Mouse (Mus musculus): ENCODE measurements around the gene BC004004. TPM values are rescaled to one million over a fixed set of nuclear protein-coding genes. Genes with fewer than 3 reads are reported as not detected.
"Not testable (repeated sequence)": the region's sequence is repeated elsewhere in the genome, so short reads cannot be mapped to it uniquely, and the experiment has no call there.

Gene BC004004
- polyA plus RNA-seq, 1 experiment from 2014 or later = 116 TPM

GRCm38 (mm10) chr17:29251608-29252390 is 16.8 kb upstream of the BC004004 start:
- H3K36me3 ChIP-seq (ENCODE audit: control insufficient read depth, insufficient read depth) = peaks cover 39% of the 10 kb centered on the region
- H3K27me3 ChIP-seq (replicated peaks; ENCODE audit: control insufficient read depth, insufficient read depth, low read length) = no peaks in the 10 kb centered on the region
- H3K9me3 ChIP-seq (ENCODE audit: control insufficient read depth) = no peaks in the 10 kb centered on the region
- peak overlapping the region; percentile 54 for H3K27ac ChIP-seq (ENCODE audit: low read depth, low read length)
- WGBS = 59% methylated on average over 15 of the region's 15 CpGs
- no peak overlapping the region for H3K9ac ChIP-seq (ENCODE audit: low read depth, low read length)
- no peak overlapping the region for H3K4me2 ChIP-seq (replicated peaks; ENCODE audit: low read depth)
- ATAC-seq = peak; percentile 69
- H3K4me1 ChIP-seq (replicated peaks; ENCODE audit: control insufficient read depth, insufficient read depth, low read length) = 0 out of 2 replicates have a peak, but pooled peaks cover 4% of the 10 kb centered on the region
- no peak overlapping the region for H3K4me3 ChIP-seq (ENCODE audit: low read depth, low read length)
- TF ChIP-seq CTCF (IDR thresholded peaks at IDR 0.05; ENCODE audit: low read depth) = no peak

- 73% methylated on average over 2 of the region's 2 CpGs for WGBS
- no peak for TF ChIP-seq CTCF (IDR thresholded peaks at IDR 0.05; ENCODE audit: low read depth)
Observed at GRCm38 (mm10) chr17:29253236-29253635, 15.4 kb upstream of the BC004004 start.

GRCm38 (mm10) chr17:29253684-29254083 is 14.9 kb upstream of the BC004004 start:
- Histone ChIP-seq H3K27ac (ENCODE audit: low read depth, low read length) (no peak overlapping the region), H3K9ac (ENCODE audit: low read depth, low read length) (no peak overlapping the region), H3K4me3 (ENCODE audit: low read depth, low read length) (no peak overlapping the region), H3K36me3 (ENCODE audit: control insufficient read depth, insufficient read depth) (peaks cover 55% of the 10 kb centered on the region), H3K9me3 (ENCODE audit: control insufficient read depth) (no peaks in the 10 kb centered on the region), H3K4me2 (replicated peaks; ENCODE audit: low read depth) (no peak overlapping the region), H3K27me3 (replicated peaks; ENCODE audit: control insufficient read depth, insufficient read depth, low read length) (no peaks in the 10 kb centered on the region), H3K4me1 (replicated peaks; ENCODE audit: control insufficient read depth, insufficient read depth, low read length) (peaks cover 4% of the 10 kb centered on the region; the same call in 1 of the 2 replicates)
- ATAC-seq = no peak
- TF ChIP-seq CTCF (IDR thresholded peaks at IDR 0.05; ENCODE audit: low read depth) = no peak
- WGBS = 76% methylated on average over 9 of the region's 9 CpGs

More at GRCm38 (mm10) chr17:29253236-29253635, 15.4 kb upstream of the BC004004 start:
- no peak overlapping the region for H3K4me3 ChIP-seq (ENCODE audit: low read depth, low read length)
- no peak overlapping the region for H3K9ac ChIP-seq (ENCODE audit: low read depth, low read length)
- H3K27me3 ChIP-seq (replicated peaks; ENCODE audit: control insufficient read depth, insufficient read depth, low read length) = no peaks in the 10 kb centered on the region
- H3K4me1 ChIP-seq (replicated peaks; ENCODE audit: control insufficient read depth, insufficient read depth, low read length) = peaks cover 4% of the 10 kb centered on the region; the same call in 1 of the 2 replicates
- H3K4me2 ChIP-seq (replicated peaks; ENCODE audit: low read depth) = no peak overlapping the region
- peaks cover 51% of the 10 kb centered on the region for H3K36me3 ChIP-seq (ENCODE audit: control insufficient read depth, insufficient read depth)
- H3K9me3 ChIP-seq (ENCODE audit: control insufficient read depth) = no peaks in the 10 kb centered on the region
- ATAC-seq = no peak
- no peak overlapping the region for H3K27ac ChIP-seq (ENCODE audit: low read depth, low read length)

GRCm38 (mm10) chr17:29254784-29255183 is 13.8 kb upstream of the BC004004 start:
- H3K4me1 ChIP-seq (replicated peaks; ENCODE audit: control insufficient read depth, insufficient read depth, low read length); H3K9me3 ChIP-seq (ENCODE audit: control insufficient read depth); H3K27me3 ChIP-seq (replicated peaks; ENCODE audit: control insufficient read depth, insufficient read depth, low read length); ATAC-seq; H3K4me2 ChIP-seq (replicated peaks; ENCODE audit: low read depth); H3K27ac ChIP-seq (ENCODE audit: low read depth, low read length); H3K4me3 ChIP-seq (ENCODE audit: low read depth, low read length); H3K9ac ChIP-seq (ENCODE audit: low read depth, low read length): not testable (repeated sequence)
- WGBS = 90% methylated on average over 6 of the region's 6 CpGs
- H3K36me3 ChIP-seq (ENCODE audit: control insufficient read depth, insufficient read depth) = peaks cover 55% of the 10 kb centered on the region

GRCm38 (mm10) chr17:29256507-29256906 is 12.1 kb upstream of the BC004004 start:
- no peaks in the 10 kb centered on the region for H3K9me3 ChIP-seq (ENCODE audit: control insufficient read depth)
- H3K27ac ChIP-seq (ENCODE audit: low read depth, low read length) = no peak overlapping the region
- no peaks in the 10 kb centered on the region for H3K27me3 ChIP-seq (replicated peaks; ENCODE audit: control insufficient read depth, insufficient read depth, low read length)
- peaks cover 48% of the 10 kb centered on the region for H3K36me3 ChIP-seq (ENCODE audit: control insufficient read depth, insufficient read depth)
- no peak overlapping the region for H3K9ac ChIP-seq (ENCODE audit: low read depth, low read length)
- no peak overlapping the region for H3K4me2 ChIP-seq (replicated peaks; ENCODE audit: low read depth)
- peaks cover 2% of the 10 kb centered on the region; the same call in 1 of the 2 replicates for H3K4me1 ChIP-seq (replicated peaks; ENCODE audit: control insufficient read depth, insufficient read depth, low read length)
- WGBS = 83% methylated on average over 6 of the region's 6 CpGs
- no peak for ATAC-seq
- TF ChIP-seq CTCF (IDR thresholded peaks at IDR 0.05; ENCODE audit: low read depth) = no peak
- no peak overlapping the region for H3K4me3 ChIP-seq (ENCODE audit: low read depth, low read length)

GRCm38 (mm10) chr17:29257001-29257511 is 11.5 kb upstream of the BC004004 start:
- Histone ChIP-seq H3K4me2 (replicated peaks; ENCODE audit: low read depth) (no peak overlapping the region), H3K36me3 (ENCODE audit: control insufficient read depth, insufficient read depth) (peaks cover 45% of the 10 kb centered on the region), H3K4me1 (replicated peaks; ENCODE audit: control insufficient read depth, insufficient read depth, low read length) (no peaks in the 10 kb centered on the region; the same call in 1 of the 2 replicates), H3K4me3 (ENCODE audit: low read depth, low read length) (no peak overlapping the region), H3K27ac (ENCODE audit: low read depth, low read length) (no peak overlapping the region), H3K9me3 (ENCODE audit: control insufficient read depth) (no peaks in the 10 kb centered on the region), H3K9ac (ENCODE audit: low read depth, low read length) (no peak overlapping the region), H3K27me3 (replicated peaks; ENCODE audit: control insufficient read depth, insufficient read depth, low read length) (no peaks in the 10 kb centered on the region)
- ATAC-seq = no peak
- 86% methylated on average over 10 of the region's 10 CpGs for WGBS
- TF ChIP-seq CTCF (IDR thresholded peaks at IDR 0.05; ENCODE audit: low read depth) = no peak

All from intestine, postnatal 0 days (tissue).